Mouse (Mus musculus): ENCODE data around the gene Npy.

Npy gene

DNA sequence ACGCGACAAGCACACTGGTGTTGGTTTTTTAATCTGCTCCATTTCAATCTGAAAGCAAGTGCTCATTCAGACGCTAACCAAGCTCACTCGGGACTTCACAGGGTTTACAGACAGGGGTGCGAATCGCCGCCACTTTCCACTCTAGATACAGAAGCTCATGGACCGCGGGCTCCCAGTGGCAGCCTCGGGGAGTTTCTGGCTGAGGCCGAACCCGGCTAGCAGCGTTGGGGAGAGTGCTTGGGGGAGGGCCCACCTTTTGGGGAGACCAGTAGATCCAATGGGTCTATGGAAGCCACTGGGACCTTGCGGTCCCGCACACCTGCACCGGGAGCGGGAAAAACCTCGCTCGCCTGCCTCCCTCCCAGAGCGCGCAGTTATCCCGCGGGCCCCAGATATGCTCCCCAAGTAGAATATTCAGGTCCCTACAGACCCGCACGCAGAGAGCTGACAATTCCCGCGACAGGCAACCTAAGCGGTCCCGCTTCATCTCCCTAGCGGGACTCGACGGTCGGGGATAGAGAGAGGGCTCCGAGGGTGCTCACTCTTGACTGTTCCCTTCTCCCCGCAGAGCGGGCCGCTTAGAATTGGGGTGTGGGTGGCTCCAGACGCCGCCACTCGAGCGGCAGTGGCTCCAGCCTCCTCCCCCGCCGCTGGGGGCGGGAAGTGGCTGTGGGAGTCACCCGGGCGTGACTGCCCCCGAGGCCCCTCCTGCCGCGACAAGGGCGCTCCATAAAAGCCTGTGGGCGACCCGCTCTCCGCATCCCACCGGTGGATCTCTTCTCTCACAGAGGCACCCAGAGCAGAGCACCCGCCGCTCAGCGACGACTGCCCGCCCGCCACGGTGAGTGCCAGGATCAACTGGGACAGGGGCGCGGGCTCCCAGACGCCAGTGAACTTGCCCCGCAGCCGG, at the start of gene Npy:
Npy (plus strand) TSS at position 750 of the 910 bp plus-strand sequence.
- DNase-seq = peak; percentile 1

- no peak for DNase-seq
Measured at GRCm38 (mm10) chr6:49775006-49775405, 47.5 kb upstream of the Npy start.

GRCm38 (mm10) chr6:49778109-49778508, 44.4 kb upstream of the Npy start:
- DNase-seq = peak; percentile 6

DNA sequence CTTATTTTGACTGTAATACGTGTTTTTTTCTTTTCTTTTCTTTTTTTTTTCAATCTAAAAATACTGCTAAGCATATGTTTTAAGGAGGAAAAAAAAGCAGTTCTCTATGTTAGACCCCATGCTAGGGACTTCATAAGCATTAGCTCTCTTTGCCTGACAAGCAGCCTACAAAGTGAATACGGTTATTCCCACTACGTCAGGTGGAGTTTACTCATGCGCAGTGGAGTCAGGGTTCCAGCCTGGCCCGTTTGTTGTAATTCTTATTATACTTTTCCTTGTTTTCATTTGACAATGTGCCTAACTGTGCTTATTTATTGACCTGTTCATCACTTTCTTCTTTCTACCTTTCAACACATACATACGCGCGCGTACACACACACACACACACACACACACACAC, 43.8 kb upstream of the Npy start:
- no peak for DNase-seq

DNA sequence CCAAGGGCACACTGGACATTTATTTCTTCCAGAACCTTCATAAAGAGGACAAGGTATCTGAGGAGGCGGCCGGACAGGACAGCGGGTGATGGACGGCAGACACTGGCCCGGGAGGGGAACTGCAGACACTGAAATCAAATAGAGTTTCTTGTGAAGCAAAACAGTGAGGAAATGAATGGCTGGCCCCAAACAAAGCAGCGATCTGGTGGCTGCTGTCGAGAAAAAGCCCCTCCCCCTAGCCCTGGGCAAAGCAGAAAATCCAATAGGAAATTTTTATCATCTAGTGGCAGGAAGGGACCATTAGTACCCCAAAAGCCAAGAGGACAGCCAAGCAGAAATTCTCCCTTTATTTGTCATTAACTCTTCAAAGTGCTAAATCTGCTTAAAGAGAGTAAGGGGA, 42.9 kb upstream of the Npy start:
- no peak for DNase-seq

DNA sequence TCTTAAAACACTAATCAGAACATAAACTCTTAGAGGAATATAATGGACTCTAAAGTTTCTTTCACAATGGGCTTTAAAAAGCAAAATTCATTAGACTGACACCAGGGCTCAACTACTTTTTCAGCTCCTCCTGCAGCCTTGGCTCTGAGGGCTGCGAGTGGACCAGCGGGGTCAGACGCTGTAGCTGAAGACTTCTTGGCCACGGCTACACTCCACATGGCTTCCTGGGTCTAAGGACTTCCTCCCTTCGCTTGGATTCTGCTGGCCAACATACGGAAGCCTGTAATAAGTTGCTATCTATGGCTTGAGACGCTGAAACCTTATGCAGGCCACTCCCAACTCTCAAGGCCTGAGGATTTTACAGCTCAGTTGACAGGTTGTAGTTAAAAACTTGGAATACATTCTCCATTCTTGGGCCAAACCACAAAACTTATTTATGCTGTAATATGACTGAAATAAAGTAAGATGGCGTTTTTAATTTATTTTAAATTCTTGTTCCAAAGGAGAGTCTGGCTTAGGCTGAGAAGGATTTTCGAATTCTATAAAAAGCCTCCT, 41.6 kb upstream of the Npy start:
- DNase-seq = no peak

GRCm38 (mm10) chr6:49781852-49782251, 40.7 kb upstream of the Npy start:
- DNase-seq = no peak

DNA sequence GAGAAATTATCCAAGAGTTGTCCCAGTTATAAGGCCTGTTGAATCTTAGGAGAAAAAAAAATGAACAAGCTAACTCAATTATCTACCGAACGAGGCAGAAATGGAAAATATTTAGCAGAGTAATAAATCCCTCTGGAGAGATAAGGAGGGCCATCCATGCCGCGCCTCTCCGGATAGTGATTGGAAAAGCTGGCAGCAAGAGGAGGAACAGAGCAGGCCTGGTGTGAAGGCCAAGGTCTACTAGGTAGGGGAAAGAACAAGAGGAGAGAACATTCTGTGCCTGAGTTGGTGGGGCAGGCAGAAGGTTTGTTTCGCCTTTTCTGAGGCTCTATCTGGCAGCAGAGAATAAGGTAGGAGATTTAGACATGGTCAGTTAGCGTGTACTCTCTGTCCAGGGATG, 39.8 kb upstream of the Npy start:
- DNase-seq = no peak

- DNase-seq = no peak
Measured at GRCm38 (mm10) chr6:49792524-49792923, 30.0 kb upstream of the Npy start.

DNA sequence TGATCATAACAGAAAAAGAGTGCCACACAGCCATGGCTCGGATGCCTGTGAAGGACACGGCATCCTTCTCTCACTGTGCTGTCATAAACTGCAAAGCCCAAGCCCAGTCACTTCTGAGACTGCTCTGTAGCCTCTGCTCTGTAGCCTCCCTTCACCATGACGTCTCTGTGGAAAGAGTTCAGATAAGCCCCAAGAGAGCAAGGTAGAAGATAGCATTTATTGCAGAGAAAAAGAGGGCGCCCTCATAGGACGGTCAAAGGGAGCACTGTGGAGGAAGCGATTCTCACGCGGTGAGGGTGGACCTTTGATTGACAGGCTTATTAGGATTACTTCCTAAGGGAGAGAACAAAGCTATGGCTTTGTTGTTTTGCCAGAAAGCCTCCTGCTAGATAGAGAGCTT, 18.4 kb upstream of the Npy start:
- DNase-seq = no peak

DNA sequence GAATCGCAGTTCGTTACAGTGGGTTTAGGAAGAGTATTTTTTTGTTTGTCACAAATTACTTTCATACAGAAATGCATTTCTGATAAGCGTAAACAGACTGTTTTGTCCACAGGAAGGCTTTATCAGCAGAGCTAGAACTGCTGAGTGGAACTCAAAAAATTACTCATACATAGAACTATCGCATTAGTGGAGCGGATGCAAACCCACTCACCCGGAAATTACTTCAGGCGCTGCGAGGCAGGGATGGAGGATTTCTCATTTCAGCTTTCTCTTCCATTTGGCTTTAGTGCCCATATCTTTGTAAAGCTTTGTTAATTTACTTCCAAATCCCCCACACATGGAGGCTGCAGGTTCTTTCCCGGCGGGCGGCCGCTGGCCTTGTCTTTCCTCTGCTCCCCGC, 14.4 kb upstream of the Npy start:
- no peak for DNase-seq

DNA sequence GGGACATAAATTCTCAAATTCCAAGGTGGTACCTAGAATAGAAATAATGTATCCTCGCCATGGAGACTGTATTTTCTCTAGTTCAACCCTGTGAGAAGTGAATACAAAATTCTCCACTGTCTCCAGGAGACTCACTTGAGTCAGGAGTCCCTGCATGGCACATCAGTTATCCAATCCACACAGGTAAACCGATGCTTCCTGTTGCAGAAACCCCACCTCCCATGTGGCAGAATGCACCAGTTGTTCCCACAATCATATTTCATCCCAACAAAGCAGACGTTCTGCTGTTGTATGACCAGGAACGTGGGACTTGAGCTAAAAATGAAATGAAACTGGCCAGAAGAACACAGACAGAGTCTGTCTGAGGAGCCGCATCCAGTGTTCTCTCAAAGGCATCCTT, 5.3 kb upstream of the Npy start:
- DNase-seq = no peak

- no peak for DNase-seq
Measured at GRCm38 (mm10) chr6:49817625-49818024, 4.9 kb upstream of the Npy start.

- DNase-seq = no peak
Measured at GRCm38 (mm10) chr6:49822871-49823230, 341 bp downstream of the Npy start.

DNA sequence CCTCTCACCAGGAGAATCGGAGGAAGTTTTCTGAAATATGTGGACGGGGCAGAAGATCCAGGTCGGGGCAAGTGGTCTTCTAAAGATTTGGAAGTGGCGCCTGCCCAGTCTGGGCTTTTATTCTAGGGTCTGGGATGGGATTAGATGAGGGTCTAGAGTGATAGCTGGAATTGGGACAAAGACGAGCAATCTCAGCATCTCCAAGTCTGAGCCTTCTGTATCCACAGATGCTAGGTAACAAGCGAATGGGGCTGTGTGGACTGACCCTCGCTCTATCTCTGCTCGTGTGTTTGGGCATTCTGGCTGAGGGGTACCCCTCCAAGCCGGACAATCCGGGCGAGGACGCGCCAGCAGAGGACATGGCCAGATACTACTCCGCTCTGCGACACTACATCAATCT, 861 bp downstream of the Npy start:
- no peak for DNase-seq

- no peak for DNase-seq
Measured at GRCm38 (mm10) chr6:49823821-49824220, 1.3 kb downstream of the Npy start.

- DNase-seq = no peak
Measured at GRCm38 (mm10) chr6:49831579-49831978, 9.1 kb downstream of the Npy start.

DNA sequence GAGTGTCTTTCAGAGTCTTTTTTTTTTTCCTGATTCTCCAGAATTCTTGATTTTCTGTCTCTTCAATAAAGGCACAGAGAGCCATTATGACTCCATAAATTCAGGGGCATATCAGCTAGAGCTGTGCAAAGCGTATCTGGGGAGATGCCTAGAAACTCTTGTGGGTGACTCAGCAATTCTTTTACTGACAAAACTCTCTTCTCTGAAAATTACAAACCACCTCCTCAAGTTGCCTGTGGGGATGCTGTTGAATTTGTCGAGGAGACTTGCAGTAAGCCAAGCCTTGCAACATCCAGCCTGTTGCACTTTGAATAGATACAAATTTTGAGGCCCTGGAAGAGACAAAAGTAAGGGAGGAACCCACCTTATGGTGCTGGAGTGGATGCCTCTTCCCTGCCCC, 34.3 kb downstream of the Npy start:
- DNase-seq = no peak

DNA sequence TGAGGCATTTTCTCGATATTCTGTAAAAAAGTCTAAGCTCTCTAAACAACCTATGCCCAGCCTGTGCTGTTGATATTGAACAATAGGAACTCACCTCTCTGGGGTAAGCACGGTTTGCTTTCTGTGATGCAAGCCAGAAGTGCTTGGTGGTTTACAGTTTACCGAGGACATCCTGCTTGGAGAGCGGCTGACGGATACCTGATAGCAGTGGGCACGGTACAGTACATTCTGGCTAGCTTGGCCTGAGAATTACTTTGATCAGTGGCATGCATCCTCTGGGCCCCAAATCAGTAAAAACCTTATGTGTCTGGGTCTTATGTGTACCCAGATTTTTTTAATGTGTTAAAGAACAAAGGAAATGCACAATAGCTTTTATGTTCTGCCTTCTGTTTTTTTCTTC, 45.1 kb downstream of the Npy start:
- no peak for DNase-seq

DNA sequence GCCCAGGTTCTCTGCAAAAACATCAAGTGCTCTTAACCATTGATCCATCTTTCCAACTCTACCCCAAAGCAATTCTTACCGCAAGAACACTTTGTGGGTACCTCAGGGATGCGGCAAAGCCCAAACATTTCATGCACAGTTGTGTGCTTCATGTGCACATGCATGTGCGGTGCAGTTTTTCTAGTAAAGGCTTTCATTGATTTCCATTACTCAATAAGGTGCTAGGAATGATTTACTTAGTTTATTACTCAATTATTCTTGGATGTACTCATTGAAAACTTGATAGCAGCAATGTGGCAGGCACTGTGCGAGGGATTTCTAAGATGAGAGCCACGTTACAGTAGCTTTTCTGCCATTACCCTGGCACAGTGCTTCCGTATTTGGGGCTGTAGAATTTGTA, 48.6 kb downstream of the Npy start:
- no peak for DNase-seq

GRCm38 (mm10) chr6:49873556-49873955, 51.0 kb downstream of the Npy start:
- DNase-seq = no peak

DNA sequence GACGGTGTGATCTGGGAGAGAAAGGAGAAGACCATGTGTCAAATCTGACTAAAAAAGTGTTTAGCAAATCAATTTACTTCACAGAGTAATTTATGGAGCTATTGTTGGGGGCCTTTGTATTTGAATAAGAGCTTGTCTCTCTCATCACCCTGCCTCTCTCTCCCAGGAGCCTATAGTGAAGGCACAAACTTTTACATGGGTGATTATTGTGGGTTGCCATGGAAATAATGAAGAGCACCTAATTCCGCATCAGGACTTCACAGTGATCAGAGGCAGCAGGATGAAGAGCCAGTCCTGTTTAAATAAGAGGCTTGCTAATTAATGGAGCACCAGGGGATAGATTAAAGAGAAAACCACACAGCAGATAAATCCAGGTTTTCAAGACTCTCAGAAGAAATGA, 52.6 kb downstream of the Npy start:
- no peak for DNase-seq

- DNase-seq = no peak
Measured at GRCm38 (mm10) chr6:49875791-49876190, 53.3 kb downstream of the Npy start.
